Mouse (Mus musculus) liver, embryonic 13.5 days (tissue): ENCODE results near the gene Tulp3. TPM values are rescaled to one million over a fixed set of nuclear protein-coding genes. Genes with fewer than 3 reads are reported as not detected.

Source experiments
- ATAC-seq: fragments of 200-750 bp; cut with Nextera tagmentation; 2 replicates; pipeline ENCODE4 v1.8.0; 2017; ENCODE audit warnings: low read depth, mild to moderate bottlenecking, moderate number of reproducible peaks, moderate library complexity
- DNase-seq: peaks from one replicate; pipeline ENCODE4 v3.0.0; 2022
- H3K27ac ChIP-seq: fragments of 300-500 bp; sonication (generic); 2 replicates; pipeline ENCODE4 v1.5.1; 2015; ENCODE audit warnings: moderate library complexity, mild to moderate bottlenecking, inconsistent platforms
- H3K27me3 ChIP-seq: fragments of 300-500 bp; sonication (generic); 2 replicates; pipeline ENCODE4 v1.6.1; 2015; ENCODE audit warnings: mild to moderate bottlenecking, inconsistent platforms
- H3K36me3 ChIP-seq: fragments of 300-500 bp; sonication (generic); 2 replicates; pipeline ENCODE4 v1.6.1; 2015; ENCODE audit warnings: mild to moderate bottlenecking, inconsistent platforms
- H3K4me1 ChIP-seq: fragments of 300-500 bp; sonication (generic); replicated peaks from 2 replicates; pipeline ENCODE4 v1.6.1; 2015; ENCODE audit warnings: inconsistent platforms
- H3K4me2 ChIP-seq: fragments of 300-500 bp; sonication (generic); 2 replicates; pipeline ENCODE4 v1.6.1; 2015; ENCODE audit warnings: inconsistent platforms, mild to moderate bottlenecking, moderate library complexity
- H3K4me3 ChIP-seq: fragments of 300-500 bp; sonication (generic); replicated peaks from 2 replicates; pipeline ENCODE4 v1.5.1; 2015; ENCODE audit warnings: mild to moderate bottlenecking, inconsistent platforms
- H3K9ac ChIP-seq: fragments of 300-500 bp; sonication (generic); 2 replicates; pipeline ENCODE4 v1.6.1; 2015; ENCODE audit warnings: mild to moderate bottlenecking, inconsistent platforms
- H3K9me3 ChIP-seq: fragments of 300-500 bp; sonication (generic); replicated peaks from 2 replicates; pipeline ENCODE4 v1.6.1; 2016; ENCODE audit warnings: inconsistent platforms
- WGBS: fragments of 180-500 bp; shearing (Covaris S2); methylation state at CpG from one replicate; pipeline ENCODE4 v1.1.7; 2015; ENCODE audit not compliant: insufficient replicate concordance; 5-methylcytosine and 5-hydroxymethylcytosine counted together
- polyA plus RNA-seq: library from polyadenylated mRNA; unstranded; fragments of >200 nt; fragmentation: Nextera tagmentation; extraction: Ambion mirVana; gene quantifications from 2 replicates; pipeline ENCODE4 v1.2.1, GENCODE M21; 2015

Tulp3 gene
- polyA plus RNA-seq, 1 experiment from 2014 or later: 2.5 TPM

DNA sequence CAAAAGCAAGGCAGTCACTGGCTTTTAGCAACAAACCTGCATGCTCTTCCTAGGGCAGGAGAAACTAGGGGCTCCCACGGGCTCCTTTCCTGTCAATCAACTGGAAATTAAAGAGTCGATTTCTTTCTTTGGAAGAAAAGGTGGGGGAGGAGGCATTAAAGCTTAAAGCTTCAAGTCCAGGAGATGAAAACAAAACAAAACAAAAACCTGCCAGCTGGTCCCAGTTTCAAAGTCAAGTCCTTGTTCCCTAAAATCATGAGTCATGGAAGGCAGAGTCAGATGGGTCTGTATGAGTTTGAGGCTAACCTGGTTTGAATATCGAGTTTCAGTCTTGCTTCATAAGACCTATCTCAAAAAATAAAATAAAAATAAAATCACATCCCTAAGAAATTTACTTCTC, 1.5 kb downstream of the Tulp3 start:
- Histone ChIP-seq H3K4me3 (no peak overlapping the region), H3K36me3 (peaks cover 34% of the 10 kb centered on the region), H3K27me3 (peaks cover 8% of the 10 kb centered on the region; the same call in 1 of the 2 replicates), H3K9ac (no peak overlapping the region), H3K27ac (no peak overlapping the region), H3K9me3 (no peaks in the 10 kb centered on the region), H3K4me2 (no peak overlapping the region), H3K4me1 (peaks cover 20% of the 10 kb centered on the region)
- DNase-seq (no peak), ATAC-seq (no peak)
- 62% methylated on average over 3 of the region's 3 CpGs for WGBS

DNA sequence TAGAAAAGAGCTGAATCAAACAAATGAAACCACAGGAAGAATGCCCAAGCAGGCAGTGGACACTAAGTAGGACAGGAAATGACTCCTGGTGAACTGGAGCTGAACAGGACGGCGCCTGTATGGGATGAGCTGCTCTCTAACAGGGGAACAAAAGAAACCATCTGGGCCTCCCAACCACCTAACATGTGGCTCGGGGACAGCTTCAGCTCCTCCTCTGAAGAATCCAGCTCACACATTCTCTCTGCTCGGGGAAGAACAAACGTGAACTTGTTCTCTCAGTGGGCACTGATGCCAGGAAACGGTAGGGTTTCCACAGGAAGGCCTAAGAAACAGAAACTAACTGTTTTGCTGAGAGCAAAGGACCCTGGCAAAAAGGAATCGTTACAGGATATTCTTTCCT, 5.9 kb downstream of the Tulp3 start:
- Histone ChIP-seq H3K4me3 (no peak overlapping the region), H3K27ac (no peak overlapping the region), H3K4me1 (peaks cover 6% of the 10 kb centered on the region), H3K9me3 (no peaks in the 10 kb centered on the region), H3K27me3 (no peaks in the 10 kb centered on the region), H3K36me3 (peaks cover 7% of the 10 kb centered on the region), H3K9ac (no peak overlapping the region), H3K4me2 (no peak overlapping the region)
- ATAC-seq: no peak
- no peak for DNase-seq
- WGBS: 47% methylated on average over 7 of the region's 7 CpGs

DNA sequence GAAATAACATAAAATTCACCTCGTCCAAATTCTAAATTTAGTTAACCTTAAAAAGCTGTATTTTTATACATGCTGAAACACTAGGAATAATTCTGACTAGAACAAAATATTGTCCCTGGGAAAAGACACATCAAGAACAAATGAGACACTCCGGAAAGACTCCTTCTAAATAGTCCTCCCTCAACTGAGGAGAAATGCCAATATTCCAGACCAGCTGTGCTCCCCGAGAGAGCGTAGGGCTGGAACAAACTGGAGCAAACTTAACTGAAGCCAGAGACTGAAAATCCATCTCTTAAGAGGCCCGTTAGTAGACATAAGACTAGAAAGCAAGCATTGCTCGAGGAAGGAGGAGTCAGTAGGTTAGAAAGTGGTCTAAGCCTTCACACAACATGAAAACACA, 8.9 kb downstream of the Tulp3 start:
- no peak for ATAC-seq
- WGBS: 70% methylated on average over 6 of the region's 6 CpGs
- peaks cover 4% of the 10 kb centered on the region; the same call in 1 of the 2 replicates for H3K4me1 ChIP-seq
- H3K27me3 ChIP-seq: no peaks in the 10 kb centered on the region
- no peak overlapping the region for H3K27ac ChIP-seq
- peaks cover 7% of the 10 kb centered on the region for H3K36me3 ChIP-seq
- H3K9ac ChIP-seq: no peak overlapping the region
- no peak for DNase-seq
- H3K9me3 ChIP-seq: no peaks in the 10 kb centered on the region
- no peak overlapping the region for H3K4me3 ChIP-seq
- no peak overlapping the region for H3K4me2 ChIP-seq

DNA sequence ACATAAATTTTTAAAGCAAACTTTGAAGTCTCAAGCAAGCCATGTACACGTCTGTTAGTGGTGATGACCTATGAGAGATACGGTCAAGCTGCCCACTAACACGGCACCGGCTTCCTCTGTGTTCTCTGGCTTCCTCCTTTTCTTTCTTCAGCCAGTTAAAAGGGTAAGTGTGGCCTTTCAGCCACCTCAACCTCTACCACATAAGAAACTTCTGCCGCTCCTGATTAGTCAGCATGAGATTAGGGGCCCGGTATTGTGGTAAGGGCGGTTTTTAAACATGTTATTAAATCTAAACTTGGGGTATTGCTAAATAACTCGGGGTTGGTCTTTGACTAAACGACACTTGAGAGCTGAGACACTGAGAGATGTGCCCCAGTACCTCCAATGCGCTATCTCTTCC, 10.0 kb downstream of the Tulp3 start:
- no peak for ATAC-seq
- H3K27me3 ChIP-seq: no peaks in the 10 kb centered on the region
- no peak for DNase-seq
- H3K9me3 ChIP-seq: no peaks in the 10 kb centered on the region
- peaks cover 4% of the 10 kb centered on the region; the same call in 1 of the 2 replicates for H3K4me1 ChIP-seq
- peaks cover 2% of the 10 kb centered on the region for H3K36me3 ChIP-seq
- H3K4me2 ChIP-seq: no peak overlapping the region
- no peak overlapping the region for H3K4me3 ChIP-seq
- no peak overlapping the region for H3K9ac ChIP-seq
- WGBS: 15% methylated on average over 10 of the region's 10 CpGs
- H3K27ac ChIP-seq: no peak overlapping the region

GRCm38 (mm10) chr6:128341956-128342723, 13.5 kb downstream of the Tulp3 start:
- Histone ChIP-seq H3K4me1 (peaks cover 12% of the 10 kb centered on the region), H3K4me3 (no peak overlapping the region), H3K4me2 (no peak overlapping the region), H3K27me3 (no peaks in the 10 kb centered on the region), H3K27ac (no peak overlapping the region), H3K9me3 (no peaks in the 10 kb centered on the region), H3K36me3 (no peaks in the 10 kb centered on the region), H3K9ac (no peak overlapping the region)
- DNase-seq: no peak
- WGBS: 76% methylated on average over 11 of the region's 11 CpGs
- ATAC-seq: no peak

DNA sequence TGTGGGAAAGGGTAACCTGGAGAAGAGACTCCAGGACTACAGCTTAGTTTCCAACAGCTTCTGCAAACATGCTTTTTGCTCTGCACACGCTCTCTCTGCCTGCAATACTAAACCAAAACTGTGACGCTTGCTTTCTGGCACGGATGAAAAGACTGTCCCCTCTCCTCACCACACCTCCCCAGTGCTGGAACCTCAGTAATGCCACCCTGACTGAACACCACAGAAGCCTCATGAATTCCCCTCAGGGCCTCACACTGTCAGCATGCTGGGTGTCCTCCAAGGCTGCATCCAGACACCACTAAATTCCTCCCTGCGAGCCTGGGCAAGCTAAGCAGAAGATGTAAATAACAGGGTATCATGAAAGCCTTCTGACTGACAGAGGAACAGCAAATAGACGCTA, 16.8 kb downstream of the Tulp3 start:
- H3K27ac ChIP-seq: no peak overlapping the region
- 55% methylated on average over 5 of the region's 5 CpGs for WGBS
- DNase-seq: no peak

DNA sequence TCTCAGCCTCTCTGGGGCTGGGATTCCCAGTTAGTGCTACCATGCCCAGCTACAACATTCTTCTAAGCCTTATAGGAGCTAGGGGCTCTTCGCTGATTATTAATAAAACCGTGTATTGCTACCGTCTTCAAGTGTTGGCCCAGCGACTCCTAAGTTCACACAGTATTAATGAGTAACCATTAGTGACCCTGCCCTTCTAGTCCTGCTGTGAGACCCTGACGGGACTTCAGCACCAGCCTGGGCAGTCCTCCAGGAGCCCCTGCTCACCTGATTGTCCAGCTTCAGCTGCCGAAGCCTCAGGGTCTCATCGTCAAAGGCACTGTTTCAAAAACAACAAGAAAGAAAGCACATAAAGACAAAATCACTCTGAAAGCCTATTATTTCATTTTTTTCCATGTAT, 18.2 kb downstream of the Tulp3 start:
- ATAC-seq (no peak), DNase-seq (no peak)
- no peaks in the 10 kb centered on the region for H3K27me3 ChIP-seq
- H3K4me1 ChIP-seq: peaks cover 26% of the 10 kb centered on the region
- no peak overlapping the region for H3K27ac ChIP-seq
- no peak overlapping the region for H3K4me3 ChIP-seq
- H3K4me2 ChIP-seq: no peak overlapping the region
- H3K9me3 ChIP-seq: no peaks in the 10 kb centered on the region
- H3K9ac ChIP-seq: no peak overlapping the region
- H3K36me3 ChIP-seq: no peaks in the 10 kb centered on the region
- WGBS: 73% methylated on average over 7 of the region's 7 CpGs

More for the DNA sequence above, 16.8 kb downstream of the Tulp3 start:
- ATAC-seq: no peak
- H3K9me3 ChIP-seq: no peaks in the 10 kb centered on the region
- H3K36me3 ChIP-seq: no peaks in the 10 kb centered on the region
- no peaks in the 10 kb centered on the region for H3K27me3 ChIP-seq
- no peak overlapping the region for H3K9ac ChIP-seq
- peaks cover 21% of the 10 kb centered on the region for H3K4me1 ChIP-seq
- H3K4me2 ChIP-seq: no peak overlapping the region
- no peak overlapping the region for H3K4me3 ChIP-seq

DNA sequence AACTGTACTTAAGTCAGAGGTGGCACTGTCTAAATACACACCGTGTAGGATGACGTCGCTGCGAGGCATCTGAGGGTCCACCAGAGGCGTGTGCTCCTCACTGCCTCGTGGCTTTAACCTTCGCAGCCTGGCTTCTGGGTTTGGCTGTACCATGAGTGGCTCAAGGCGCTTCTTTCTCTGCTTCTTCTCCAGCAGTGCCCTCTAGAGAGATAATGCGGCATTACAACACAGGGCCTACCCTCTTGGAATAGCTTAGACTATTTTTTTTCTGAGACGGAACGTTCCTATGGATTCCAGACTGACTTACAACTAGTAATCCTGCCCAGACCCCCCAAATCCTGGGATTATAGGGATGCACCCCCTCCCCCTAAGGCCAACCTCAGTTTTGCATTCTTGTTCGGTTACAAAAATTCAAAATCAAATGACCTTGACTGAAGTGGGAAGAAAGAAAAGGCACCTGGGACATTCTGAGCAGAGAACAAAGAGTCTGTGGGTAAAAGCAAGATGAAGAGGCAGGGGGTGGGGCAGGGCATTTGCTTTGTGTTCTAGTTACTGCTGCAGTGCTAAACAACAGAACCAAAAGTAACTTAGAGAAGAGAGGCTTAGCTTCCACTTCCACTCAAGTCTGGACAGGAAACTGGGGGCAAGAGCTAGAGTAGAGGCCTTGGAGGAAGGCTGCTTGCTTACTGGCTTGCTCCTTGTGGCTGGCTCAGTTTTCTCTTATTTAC, 21.1 kb downstream of the Tulp3 start:
- H3K36me3 ChIP-seq: peaks cover 10% of the 10 kb centered on the region
- 24% methylated on average over 12 of the region's 12 CpGs for WGBS
- H3K4me3 ChIP-seq: no peak overlapping the region
- DNase-seq (peak; percentile 18), ATAC-seq (peak; percentile 52; the same call in 1 of the 2 replicates)
- H3K27me3 ChIP-seq: no peaks in the 10 kb centered on the region
- no peak overlapping the region for H3K4me2 ChIP-seq
- peaks cover 24% of the 10 kb centered on the region for H3K4me1 ChIP-seq
- H3K9me3 ChIP-seq: no peaks in the 10 kb centered on the region
- H3K9ac ChIP-seq: no peak overlapping the region
- no peak overlapping the region for H3K27ac ChIP-seq

DNA sequence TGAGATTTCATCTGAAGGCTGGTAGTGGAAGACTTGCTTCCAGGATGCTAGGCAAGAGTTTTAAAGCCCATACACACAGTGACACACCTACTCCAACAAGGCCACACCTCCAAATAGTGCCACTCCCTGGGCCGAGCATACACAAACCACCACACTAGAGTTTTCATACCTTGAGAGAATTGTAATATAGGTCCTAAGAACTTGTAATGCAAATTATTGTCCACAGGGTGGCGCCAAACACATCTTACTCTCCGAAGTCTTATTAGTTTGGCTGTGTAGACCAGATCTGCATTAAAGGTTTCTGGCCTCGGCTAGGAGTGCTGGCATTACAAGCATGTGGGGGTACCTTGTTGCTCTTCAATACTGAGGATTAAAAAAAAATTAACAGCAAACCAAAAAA, 37.3 kb downstream of the Tulp3 start:
- no peaks in the 10 kb centered on the region for H3K27me3 ChIP-seq
- DNase-seq (no peak), ATAC-seq (no peak)
- no peak overlapping the region for H3K4me2 ChIP-seq
- no peak overlapping the region for H3K4me3 ChIP-seq
- 6% methylated on average over 4 of the region's 4 CpGs for WGBS
- H3K36me3 ChIP-seq: peaks cover 16% of the 10 kb centered on the region
- no peaks in the 10 kb centered on the region for H3K4me1 ChIP-seq
- H3K9ac ChIP-seq: no peak overlapping the region
- H3K27ac ChIP-seq: no peak overlapping the region
- no peaks in the 10 kb centered on the region for H3K9me3 ChIP-seq

DNA sequence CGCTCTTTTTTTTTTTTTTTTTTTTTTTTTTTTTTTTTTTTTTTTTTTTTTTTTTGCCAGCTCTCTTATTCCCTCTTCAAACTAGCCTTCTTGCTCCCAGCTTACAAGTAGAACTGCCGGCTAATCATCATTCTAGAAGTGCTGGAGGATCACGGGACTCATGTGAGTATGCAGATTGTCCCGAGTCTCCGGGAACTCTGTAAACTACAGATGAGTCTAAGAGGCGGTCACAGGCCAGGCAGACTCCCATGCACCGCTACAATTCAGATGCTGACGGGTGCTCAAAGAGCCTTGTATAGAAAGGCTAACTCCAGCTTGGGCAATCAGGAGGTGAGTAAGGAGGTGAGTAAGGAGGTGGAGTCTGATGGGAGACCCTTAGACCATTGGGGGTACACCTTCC, 40.1 kb downstream of the Tulp3 start:
- Histone ChIP-seq H3K4me2 (no peak overlapping the region), H3K27me3 (no peaks in the 10 kb centered on the region), H3K4me1 (no peaks in the 10 kb centered on the region), H3K9ac (no peak overlapping the region), H3K36me3 (no peaks in the 10 kb centered on the region), H3K27ac (no peak overlapping the region), H3K9me3 (no peaks in the 10 kb centered on the region), H3K4me3 (no peak overlapping the region)
- ATAC-seq: no peak
- DNase-seq: no peak
- WGBS: 67% methylated on average over 8 of the region's 8 CpGs

DNA sequence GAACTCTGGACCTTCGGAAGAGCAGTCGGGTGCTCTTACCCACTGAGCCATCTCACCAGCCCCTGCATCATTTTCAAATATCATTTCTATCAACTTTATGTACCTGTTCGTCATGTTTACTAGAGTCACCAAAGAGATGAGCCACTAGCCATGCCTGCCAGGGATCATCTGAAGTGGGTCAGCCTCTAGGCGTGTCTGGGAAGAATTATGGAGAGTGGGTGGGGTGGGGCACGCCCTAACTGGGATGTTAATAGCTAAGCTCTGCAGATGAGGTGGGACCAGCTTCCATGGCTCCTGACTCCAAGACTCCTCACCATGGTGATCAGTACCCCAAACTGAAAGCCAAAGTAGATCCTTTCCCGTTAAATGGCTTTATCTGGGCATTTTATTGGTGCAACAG, 40.9 kb downstream of the Tulp3 start:
- H3K9ac ChIP-seq: no peak overlapping the region
- H3K4me3 ChIP-seq: no peak overlapping the region
- ATAC-seq (no peak), DNase-seq (no peak)
- no peaks in the 10 kb centered on the region for H3K36me3 ChIP-seq
- no peaks in the 10 kb centered on the region for H3K27me3 ChIP-seq
- no peaks in the 10 kb centered on the region for H3K9me3 ChIP-seq
- H3K4me1 ChIP-seq: no peaks in the 10 kb centered on the region
- no peak overlapping the region for H3K4me2 ChIP-seq
- no peak overlapping the region for H3K27ac ChIP-seq
- 62% methylated on average over 6 of the region's 6 CpGs for WGBS
